Mouse (Mus musculus) intestine, postnatal 0 days (tissue): ENCODE data around the gene Ssbp3. TPM values are rescaled to one million over a fixed set of nuclear protein-coding genes. Genes with fewer than 3 reads are reported as not detected.

Experiments used
- ATAC-seq: fragments of 200-750 bp; cut with Nextera tagmentation; 2 replicates; pipeline ENCODE4 v1.8.0; 2017; ENCODE audit warnings: mild to moderate bottlenecking, moderate TSS enrichment, moderate library complexity
- H3K27ac ChIP-seq: fragments of 300-500 bp; sonication (generic); 2 replicates; pipeline ENCODE4 v1.5.1; 2014; ENCODE audit warnings: mild to moderate bottlenecking, low read depth, low read length, moderate library complexity
- H3K27me3 ChIP-seq: fragments of 300-500 bp; sonication (generic); replicated peaks from 2 replicates; pipeline ENCODE4 v1.6.1; 2014; ENCODE audit warnings: low read length, mixed read lengths; ENCODE audit not compliant: control insufficient read depth, insufficient read depth
- H3K36me3 ChIP-seq: fragments of 300-500 bp; sonication (generic); 2 replicates; pipeline ENCODE4 v1.6.1; 2014; ENCODE audit warnings: mild to moderate bottlenecking, moderate library complexity; ENCODE audit not compliant: control insufficient read depth, insufficient read depth
- H3K4me1 ChIP-seq: fragments of 300-500 bp; sonication (generic); replicated peaks from 2 replicates; pipeline ENCODE4 v1.6.1; 2014; ENCODE audit warnings: antibody characterized with exemption, low read length, mixed read lengths; ENCODE audit not compliant: control insufficient read depth, insufficient read depth
- H3K4me2 ChIP-seq: fragments of 300-500 bp; sonication (generic); replicated peaks from 2 replicates; pipeline ENCODE4 v1.6.1; 2014; ENCODE audit warnings: low read depth, mild to moderate bottlenecking, moderate library complexity
- H3K4me3 ChIP-seq: fragments of 300-500 bp; sonication (generic); 2 replicates; pipeline ENCODE4 v1.5.1; 2014; ENCODE audit warnings: low read depth, low read length
- H3K9ac ChIP-seq: fragments of 300-500 bp; sonication (generic); 2 replicates; pipeline ENCODE4 v1.6.1; 2014; ENCODE audit warnings: mild to moderate bottlenecking, low read depth, low read length
- H3K9me3 ChIP-seq: fragments of 300-500 bp; sonication (generic); 2 replicates; pipeline ENCODE4 v1.6.1; 2016; ENCODE audit warnings: mixed run types; ENCODE audit not compliant: control insufficient read depth
- CTCF ChIP-seq: sonication (generic); IDR thresholded peaks from 2 replicates; pipeline ENCODE4 v1.5.1; 2016; ENCODE audit warnings: low read depth, mild to moderate bottlenecking, control low read depth, antibody characterized with exemption, moderate library complexity
- WGBS: fragments of 180-500 bp; shearing (Covaris S2); extraction: QIAGEN DNeasy Blood & Tissue Kit; methylation state at CpG from one replicate; pipeline ENCODE4 v1.1.7; 2014; 5-methylcytosine and 5-hydroxymethylcytosine counted together
- polyA plus RNA-seq: library from polyadenylated mRNA; unstranded; fragments of >200 nt; fragmentation: Nextera tagmentation; extraction: Ambion mirVana; gene quantifications from 2 replicates; pipeline ENCODE4 v1.2.1, GENCODE M21; 2015

The Ssbp3 gene
- polyA plus RNA-seq, 1 experiment from 2014 or later = 45.2 TPM

- Histone ChIP-seq H3K9me3 (no peaks in the 10 kb centered on the region), H3K4me2 (peak overlapping the region; percentile 31; the same call in 1 of the 2 replicates), H3K4me1 (peaks cover 2% of the 10 kb centered on the region), H3K27me3 (no peaks in the 10 kb centered on the region), H3K27ac (peak overlapping the region; percentile 84; the same call in 1 of the 2 replicates), H3K4me3 (no peak overlapping the region), H3K9ac (no peak overlapping the region), H3K36me3 (no peaks in the 10 kb centered on the region)
- no peak for ATAC-seq
- WGBS = 78% methylated on average over 2 of the region's 2 CpGs
- TF ChIP-seq CTCF = no peak
Measured at GRCm38 (mm10) chr4:107003199-107003598, 92.7 kb downstream of the Ssbp3 start.

- Histone ChIP-seq H3K4me1 (peaks cover 2% of the 10 kb centered on the region), H3K27me3 (no peaks in the 10 kb centered on the region), H3K9me3 (no peaks in the 10 kb centered on the region), H3K4me3 (no peak overlapping the region), H3K27ac (0 out of 2 replicates have a peak overlapping the region, but pooled peaks have one; percentile 84), H3K4me2 (no peak overlapping the region), H3K36me3 (no peaks in the 10 kb centered on the region), H3K9ac (no peak overlapping the region)
- 85% methylated on average over 3 of the region's 3 CpGs for WGBS
- TF ChIP-seq CTCF = no peak
- no peak for ATAC-seq
Measured at GRCm38 (mm10) chr4:107003786-107004185, 93.3 kb downstream of the Ssbp3 start.

DNA sequence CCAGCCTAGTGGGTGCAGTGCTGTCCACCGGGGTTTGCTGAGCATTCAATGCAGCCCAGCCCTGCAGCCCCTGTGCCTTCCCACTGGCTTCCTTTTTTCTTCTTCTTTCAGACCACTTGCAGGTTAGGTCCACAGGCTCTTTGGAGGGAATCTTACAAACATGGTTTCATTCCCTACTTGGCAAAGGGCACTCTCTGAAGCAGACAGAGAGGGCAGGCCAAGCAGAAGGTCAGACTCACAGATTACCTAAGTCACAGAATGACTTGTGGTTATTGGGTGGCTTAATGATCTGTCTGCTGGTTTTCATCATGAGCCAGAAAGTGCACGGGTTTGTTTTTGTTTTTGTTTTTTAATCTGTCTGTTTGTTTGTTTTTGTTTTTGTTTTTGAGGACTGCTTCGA is 93.8 kb downstream of the Ssbp3 start:
- no peaks in the 10 kb centered on the region for H3K9me3 ChIP-seq
- no peak for ATAC-seq
- no peaks in the 10 kb centered on the region for H3K27me3 ChIP-seq
- no peak overlapping the region for H3K4me3 ChIP-seq
- WGBS = 64% methylated on average over 3 of the region's 3 CpGs
- peaks cover 2% of the 10 kb centered on the region for H3K4me1 ChIP-seq
- no peak overlapping the region for H3K27ac ChIP-seq
- H3K9ac ChIP-seq = no peak overlapping the region
- TF ChIP-seq CTCF = no peak
- no peak overlapping the region for H3K4me2 ChIP-seq
- no peaks in the 10 kb centered on the region for H3K36me3 ChIP-seq

DNA sequence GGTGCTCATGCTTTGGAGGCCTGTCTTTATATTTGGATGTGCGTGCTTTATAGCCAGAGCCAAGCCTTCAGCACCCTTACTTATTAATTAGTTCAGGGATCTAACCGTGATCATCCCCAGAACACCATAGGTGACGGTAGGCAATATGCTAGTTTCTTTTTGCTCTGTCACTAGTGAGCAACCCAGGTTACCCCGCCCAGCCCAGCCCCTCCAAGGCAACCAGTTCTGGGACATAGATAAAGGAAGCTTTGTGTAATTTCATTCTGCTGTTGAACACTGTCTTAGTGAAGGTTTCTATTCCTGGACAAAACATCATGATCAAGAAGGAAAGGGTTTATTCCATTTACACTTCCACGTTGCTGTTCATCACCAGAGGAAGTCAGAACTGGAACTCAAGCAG is 94.7 kb downstream of the Ssbp3 start:
- WGBS = 51% methylated on average over 5 of the region's 5 CpGs
- no peak for ATAC-seq
- H3K27ac ChIP-seq = peak overlapping the region; percentile 72

GRCm38 (mm10) chr4:107006229-107006628 is 95.7 kb downstream of the Ssbp3 start:
- Histone ChIP-seq H3K9me3 (no peaks in the 10 kb centered on the region), H3K9ac (no peak overlapping the region), H3K4me1 (peaks cover 2% of the 10 kb centered on the region), H3K27me3 (no peaks in the 10 kb centered on the region), H3K27ac (peak overlapping the region; percentile 72), H3K4me3 (no peak overlapping the region), H3K36me3 (peaks cover 9% of the 10 kb centered on the region; the same call in 1 of the 2 replicates), H3K4me2 (peak overlapping the region; percentile 40; the same call in 1 of the 2 replicates)
- ATAC-seq = peak; percentile 67
- WGBS = 26% methylated on average over 4 of the region's 4 CpGs
- peak; percentile 24; the same call in 1 of the 2 replicates for TF ChIP-seq CTCF

More for the DNA sequence above, 94.7 kb downstream of the Ssbp3 start:
- TF ChIP-seq CTCF = no peak
- no peaks in the 10 kb centered on the region for H3K27me3 ChIP-seq
- peaks cover 7% of the 10 kb centered on the region; the same call in 1 of the 2 replicates for H3K36me3 ChIP-seq
- H3K4me2 ChIP-seq = no peak overlapping the region
- H3K9me3 ChIP-seq = no peaks in the 10 kb centered on the region
- no peak overlapping the region for H3K4me3 ChIP-seq
- peaks cover 2% of the 10 kb centered on the region for H3K4me1 ChIP-seq
- H3K9ac ChIP-seq = no peak overlapping the region

DNA sequence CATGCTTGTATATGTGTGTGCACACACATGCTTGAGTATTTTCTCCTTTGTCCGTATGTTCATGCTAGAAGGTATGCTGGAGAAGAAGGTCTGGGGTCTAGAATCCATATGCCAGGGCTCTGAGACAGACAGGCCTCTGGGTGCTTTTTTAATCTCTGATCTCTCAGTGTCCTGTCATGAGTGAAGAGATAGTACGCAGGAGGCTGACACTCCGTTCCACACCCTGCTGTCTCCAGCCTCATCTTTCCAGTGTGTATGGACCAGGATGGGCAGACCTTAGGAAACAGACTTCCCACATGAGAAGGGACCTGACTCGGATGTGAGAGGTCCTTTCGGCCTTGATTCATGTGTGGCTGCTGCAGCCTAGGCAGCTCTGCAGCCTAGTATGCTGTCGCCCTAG is 96.3 kb downstream of the Ssbp3 start:
- Histone ChIP-seq H3K36me3 (peaks cover 9% of the 10 kb centered on the region; the same call in 1 of the 2 replicates), H3K4me3 (no peak overlapping the region), H3K27me3 (no peaks in the 10 kb centered on the region), H3K4me2 (no peak overlapping the region), H3K27ac (peak overlapping the region; percentile 24), H3K9ac (no peak overlapping the region), H3K9me3 (no peaks in the 10 kb centered on the region), H3K4me1 (peaks cover 2% of the 10 kb centered on the region)
- no peak for TF ChIP-seq CTCF
- no peak for ATAC-seq
- 78% methylated on average over 6 of the region's 6 CpGs for WGBS
